Mouse (Mus musculus): ENCODE data around the gene Ptcd1.
"Not testable (repeated sequence)": the region's sequence is repeated elsewhere in the genome, so short reads cannot be mapped to it uniquely, and the experiment has no call there.

Gene Ptcd1

DNA sequence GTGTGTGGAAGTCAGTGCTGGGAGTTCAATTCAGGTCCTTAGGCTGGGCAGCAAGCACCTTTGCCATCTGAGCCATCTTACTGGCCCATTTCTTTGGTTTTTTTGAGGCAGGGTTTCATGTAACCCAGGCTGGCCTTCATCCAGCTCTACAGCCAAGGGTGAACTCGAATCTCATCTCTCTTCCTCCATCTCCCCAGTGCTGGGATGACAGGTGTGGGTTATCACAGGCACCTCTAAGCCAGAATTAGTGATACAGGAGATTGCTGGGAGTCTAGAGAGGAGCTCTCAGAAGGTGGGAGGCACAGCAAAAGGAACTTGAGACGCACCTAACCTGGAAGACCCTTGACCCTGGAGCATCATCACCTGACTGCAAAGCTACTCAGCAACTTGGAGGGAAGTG lies 53.5 kb downstream of the Ptcd1 start:
- no peak for DNase-seq

DNA sequence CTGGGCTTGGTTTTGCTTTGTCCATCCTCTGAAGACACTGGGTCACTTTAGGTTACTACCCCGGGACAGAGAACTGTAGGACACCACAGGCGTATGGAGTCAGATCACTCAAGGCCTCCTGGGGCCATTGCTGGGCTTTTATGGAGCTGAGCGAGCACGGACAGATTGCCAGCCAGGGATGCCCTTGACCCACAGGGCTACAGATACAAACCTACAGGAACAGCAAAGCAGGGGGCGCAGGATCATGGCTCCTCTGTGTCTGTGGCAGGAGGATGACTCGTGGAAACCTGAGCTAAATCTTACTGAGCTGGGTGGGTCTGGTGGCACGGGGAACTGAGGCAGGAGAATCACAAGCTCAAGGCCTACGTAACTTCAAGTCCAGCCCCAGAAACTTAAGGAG lies 54.3 kb downstream of the Ptcd1 start:
- DNase-seq = no peak

DNA sequence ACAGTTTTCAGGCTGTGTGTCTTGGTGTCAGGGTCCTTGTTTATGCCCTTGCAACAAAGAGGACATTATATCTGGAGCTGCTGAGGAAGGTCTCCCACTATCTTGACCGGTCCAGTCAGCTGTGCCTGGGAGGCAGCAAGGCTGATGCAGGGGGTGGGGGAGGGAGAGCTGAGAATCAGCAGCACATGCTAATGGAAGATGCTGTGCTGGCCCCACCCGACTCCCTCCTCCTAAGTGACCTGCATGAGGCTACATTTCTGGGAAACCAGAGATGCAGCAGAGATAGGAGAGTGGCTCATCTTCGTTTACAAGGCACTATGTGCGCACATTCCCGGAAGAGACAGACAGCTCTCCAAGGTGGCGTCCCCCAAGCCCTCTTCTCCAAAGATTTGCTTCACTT lies 56.5 kb downstream of the Ptcd1 start:
- no peak for DNase-seq

DNA sequence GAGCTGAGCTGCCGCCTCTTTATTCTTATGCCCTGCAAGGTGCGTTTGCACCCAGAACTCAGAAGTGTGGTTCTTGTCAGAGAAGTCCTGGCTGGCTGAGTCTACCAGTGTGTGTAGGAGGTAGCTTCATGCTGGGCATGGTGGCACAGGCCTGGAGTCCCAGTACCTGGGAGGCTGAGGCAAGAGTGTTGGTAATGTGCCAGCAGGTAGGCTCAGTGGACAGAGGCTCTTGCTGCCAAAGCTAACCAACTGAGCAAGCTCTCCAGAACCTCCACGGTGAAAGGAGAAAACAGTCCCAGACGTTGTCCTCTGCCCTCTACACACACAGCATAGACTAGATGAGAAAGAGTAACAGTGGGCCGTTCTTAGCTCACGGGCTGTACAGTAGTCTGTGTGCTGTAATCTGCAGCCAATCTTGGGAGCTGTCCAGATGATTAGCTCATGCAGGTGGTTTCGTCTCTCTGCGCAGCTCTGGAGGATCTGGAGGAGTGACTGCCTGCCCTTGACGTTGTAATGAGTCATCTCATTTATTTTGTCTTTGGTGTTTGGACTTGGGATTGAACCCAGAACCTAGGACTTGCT lies 61.1 kb downstream of the Ptcd1 start:
- DNase-seq = no peak

DNA sequence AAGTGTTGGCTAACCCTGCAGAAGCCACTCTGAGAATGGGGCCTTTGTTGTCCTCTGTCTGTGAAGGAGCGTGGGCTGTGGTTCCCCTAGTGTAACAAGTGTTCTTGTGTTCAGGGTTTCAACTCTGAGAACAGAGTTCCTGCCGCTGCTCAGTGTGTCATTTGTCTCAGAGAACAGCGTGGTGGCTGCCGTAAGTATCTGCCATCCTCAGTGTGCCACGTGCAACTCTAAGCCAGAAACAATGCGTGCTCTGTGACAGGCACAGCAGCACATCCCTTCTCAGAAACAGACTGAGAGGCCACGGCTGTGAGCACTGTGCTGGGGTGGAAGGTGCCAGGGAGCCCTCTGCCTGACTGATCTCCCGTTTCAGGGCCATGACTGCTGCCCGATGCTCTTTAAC lies 62.6 kb downstream of the Ptcd1 start:
- DNase-seq = no peak

DNA sequence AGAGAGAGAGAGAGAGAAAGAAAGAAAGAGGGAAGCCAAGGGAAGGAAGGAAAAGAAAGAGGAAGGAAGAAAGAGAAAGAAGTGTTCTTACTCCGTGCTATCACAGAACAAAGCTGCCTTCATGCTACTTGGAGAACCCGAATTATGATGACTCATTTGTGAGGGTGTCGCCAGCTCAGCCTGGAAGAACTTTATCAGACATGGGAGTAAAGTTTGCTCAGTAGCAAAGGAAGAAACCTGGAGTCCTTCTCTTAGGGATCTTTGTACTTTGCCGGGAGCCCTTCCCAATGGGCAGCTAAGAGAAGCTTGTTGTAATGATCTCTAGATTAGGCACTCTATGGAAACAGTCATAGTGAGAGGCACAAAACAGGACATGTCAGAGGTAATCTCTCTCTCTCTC lies 64.2 kb downstream of the Ptcd1 start:
- no peak for DNase-seq

DNA sequence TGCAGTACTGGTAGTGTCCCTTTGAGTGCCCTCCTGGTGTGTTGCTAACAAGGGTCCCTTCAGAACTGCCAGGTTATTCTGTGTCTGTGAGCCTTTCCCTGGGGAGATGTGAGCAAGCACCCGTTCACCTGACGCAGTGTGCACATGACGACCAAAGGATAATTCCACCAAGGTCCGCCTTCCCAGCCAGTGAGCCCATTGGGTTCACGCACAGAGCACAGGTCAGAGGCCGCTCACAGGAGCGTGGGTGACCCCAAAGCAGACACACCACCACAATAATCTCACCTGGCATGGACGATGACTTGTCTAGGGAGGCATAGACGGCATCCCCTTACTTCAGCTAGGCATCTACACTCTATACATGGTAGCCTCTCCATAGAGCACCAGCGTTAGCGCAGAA lies 65.5 kb downstream of the Ptcd1 start:
- DNase-seq = not testable (repeated sequence)

DNA sequence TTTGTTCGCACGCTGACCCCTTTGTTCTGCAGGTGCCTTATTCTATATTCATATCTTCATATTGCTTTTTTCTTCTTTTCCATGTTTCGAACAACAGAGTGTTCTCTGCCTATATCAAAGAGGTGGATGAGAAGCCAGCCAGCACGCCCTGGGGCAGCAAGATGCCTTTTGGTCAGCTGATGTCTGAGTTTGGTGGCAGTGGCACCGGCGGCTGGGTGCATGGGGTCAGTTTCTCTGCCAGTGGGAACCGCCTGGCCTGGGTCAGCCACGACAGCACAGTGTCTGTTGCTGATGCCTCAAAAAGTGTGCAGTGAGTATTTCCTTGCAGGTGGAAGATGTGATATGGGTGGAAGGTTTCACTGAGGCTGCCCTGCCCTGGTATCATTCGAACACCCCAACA lies 65.9 kb downstream of the Ptcd1 start:
- DNase-seq = no peak

DNA sequence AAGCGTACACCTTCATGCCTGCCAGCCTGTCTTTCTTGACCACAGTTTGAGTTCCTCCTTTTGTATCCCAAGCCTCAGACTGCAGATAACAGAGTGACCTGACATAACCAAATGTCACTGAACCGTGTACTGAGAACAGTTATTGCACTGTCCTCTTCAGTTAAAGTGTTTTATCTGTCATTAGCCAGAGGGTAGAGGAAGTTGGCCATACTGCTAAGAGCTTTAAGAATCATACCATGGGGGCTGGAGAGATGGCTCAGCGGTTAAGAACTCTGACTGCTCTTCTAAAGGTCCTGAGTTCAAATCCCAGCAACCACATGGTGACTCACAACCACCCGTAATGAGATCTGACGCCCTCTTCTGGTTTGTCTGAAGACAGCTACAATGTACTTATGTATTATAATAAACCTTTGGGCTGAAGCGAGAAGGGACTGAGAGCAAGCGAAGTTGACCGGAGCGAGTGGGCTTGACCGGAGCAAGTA lies 68.5 kb downstream of the Ptcd1 start:
- no peak for DNase-seq
